Mouse (Mus musculus) heart, embryonic 11.5 days (tissue): Measurements from ENCODE around the gene Kif5c. TPM values are rescaled to one million over a fixed set of nuclear protein-coding genes. Genes with fewer than 3 reads are reported as not detected.

ENCODE experiments used
- ATAC-seq: fragments of 200-750 bp; cut with Nextera tagmentation; replicated peaks from 2 replicates; pipeline ENCODE4 v1.8.0; 2017; ENCODE audit warnings: moderate library complexity; ENCODE audit not compliant: insufficient number of reproducible peaks, low FRiP score, low TSS enrichment
- H3K27ac ChIP-seq: fragments of 300-500 bp; sonication (generic); 2 replicates; pipeline ENCODE4 v1.5.1; 2014; ENCODE audit warnings: mild to moderate bottlenecking, low read depth, low read length
- H3K27me3 ChIP-seq: fragments of 300-500 bp; sonication (generic); 2 replicates; pipeline ENCODE4 v1.6.1; 2014; ENCODE audit warnings: mild to moderate bottlenecking, low read length, mixed read lengths; ENCODE audit not compliant: control insufficient read depth, insufficient read depth
- H3K36me3 ChIP-seq: fragments of 300-500 bp; sonication (generic); 2 replicates; pipeline ENCODE4 v1.6.1; 2014; ENCODE audit warnings: mild to moderate bottlenecking, low read length, moderate library complexity, mixed read lengths; ENCODE audit not compliant: control insufficient read depth, insufficient read depth
- H3K4me1 ChIP-seq: fragments of 300-500 bp; sonication (generic); 2 replicates; pipeline ENCODE4 v1.6.1; 2014; ENCODE audit warnings: low read length; ENCODE audit not compliant: control insufficient read depth, insufficient read depth
- H3K4me2 ChIP-seq: fragments of 300-500 bp; sonication (generic); 2 replicates; pipeline ENCODE4 v1.6.1; 2014; ENCODE audit warnings: mild to moderate bottlenecking, moderate library complexity
- H3K4me3 ChIP-seq: fragments of 300-500 bp; sonication (generic); 2 replicates; pipeline ENCODE4 v1.5.1; 2014; ENCODE audit warnings: low read depth, low read length
- H3K9ac ChIP-seq: fragments of 300-500 bp; sonication (generic); 2 replicates; pipeline ENCODE4 v1.6.1; 2014; ENCODE audit warnings: mild to moderate bottlenecking, low read depth, low read length, moderate library complexity
- H3K9me3 ChIP-seq: fragments of 300-500 bp; sonication (generic); replicated peaks from 2 replicates; pipeline ENCODE4 v1.6.1; 2016; ENCODE audit warnings: low read length; ENCODE audit not compliant: control insufficient read depth
- WGBS: fragments of 180-500 bp; shearing (Covaris S2); extraction: QIAGEN DNeasy Blood & Tissue Kit; methylation state at CpG from one replicate; pipeline ENCODE4 v1.1.7; 2014; ENCODE audit not compliant: insufficient replicate concordance; 5-methylcytosine and 5-hydroxymethylcytosine counted together
- polyA plus RNA-seq: library from polyadenylated mRNA; unstranded; fragments of >200 nt; fragmentation: Nextera tagmentation; extraction: Ambion mirVana; gene quantifications from 2 replicates; pipeline ENCODE4 v1.2.1, GENCODE M21; 2014

The Kif5c gene
- polyA plus RNA-seq, 1 experiment from 2014 or later, result 1.3 TPM

DNA sequence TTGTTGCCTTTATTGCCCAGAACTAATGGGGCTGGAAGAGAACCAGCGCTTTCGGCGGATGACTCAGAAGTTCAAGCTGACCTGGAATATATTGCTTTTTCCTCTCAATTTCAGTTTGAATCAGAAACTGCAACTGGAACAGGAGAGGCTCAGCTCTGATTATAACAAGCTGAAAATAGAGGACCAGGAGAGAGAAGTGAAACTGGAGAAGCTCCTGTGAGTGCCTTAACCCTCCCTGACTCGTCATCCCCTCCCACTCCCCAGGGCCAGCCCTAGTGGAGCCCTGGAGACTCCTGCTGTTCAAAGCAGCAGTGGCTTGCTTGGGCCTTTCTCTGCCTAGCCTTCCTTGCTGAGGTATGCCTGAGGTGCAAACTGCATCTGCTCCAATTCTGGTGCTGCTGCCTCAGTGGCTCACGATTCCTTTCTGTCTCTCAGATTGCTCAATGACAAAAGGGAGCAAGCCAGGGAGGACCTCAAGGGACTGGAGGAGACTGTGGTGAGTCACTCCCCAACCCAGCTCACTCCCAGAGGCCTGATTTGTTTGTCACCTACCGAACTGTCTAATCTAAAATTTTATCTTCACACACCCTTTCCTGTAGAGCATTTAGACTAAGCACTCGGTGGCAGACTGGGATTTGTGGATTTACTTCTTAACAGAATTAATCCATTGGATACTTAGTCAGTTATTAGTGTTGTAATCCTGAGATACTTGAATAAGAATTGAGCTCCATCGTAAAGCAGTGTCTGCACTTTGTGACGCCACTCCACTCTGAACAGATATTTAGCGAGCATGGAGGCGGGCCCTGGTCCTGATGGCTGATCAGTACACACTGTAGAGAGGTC is 125.4 kb downstream of the Kif5c start:
- no peak overlapping the region for H3K9ac ChIP-seq
- no peak overlapping the region for H3K4me3 ChIP-seq
- H3K4me2 ChIP-seq, result no peak overlapping the region
- ATAC-seq, result no peak; the same call in 1 of the 2 replicates
- no peaks in the 10 kb centered on the region for H3K27me3 ChIP-seq
- peaks cover 15% of the 10 kb centered on the region for H3K4me1 ChIP-seq
- WGBS, result 45% methylated on average over 11 of the region's 11 CpGs
- no peaks in the 10 kb centered on the region for H3K9me3 ChIP-seq
- no peak overlapping the region for H3K27ac ChIP-seq
- no peaks in the 10 kb centered on the region for H3K36me3 ChIP-seq

DNA sequence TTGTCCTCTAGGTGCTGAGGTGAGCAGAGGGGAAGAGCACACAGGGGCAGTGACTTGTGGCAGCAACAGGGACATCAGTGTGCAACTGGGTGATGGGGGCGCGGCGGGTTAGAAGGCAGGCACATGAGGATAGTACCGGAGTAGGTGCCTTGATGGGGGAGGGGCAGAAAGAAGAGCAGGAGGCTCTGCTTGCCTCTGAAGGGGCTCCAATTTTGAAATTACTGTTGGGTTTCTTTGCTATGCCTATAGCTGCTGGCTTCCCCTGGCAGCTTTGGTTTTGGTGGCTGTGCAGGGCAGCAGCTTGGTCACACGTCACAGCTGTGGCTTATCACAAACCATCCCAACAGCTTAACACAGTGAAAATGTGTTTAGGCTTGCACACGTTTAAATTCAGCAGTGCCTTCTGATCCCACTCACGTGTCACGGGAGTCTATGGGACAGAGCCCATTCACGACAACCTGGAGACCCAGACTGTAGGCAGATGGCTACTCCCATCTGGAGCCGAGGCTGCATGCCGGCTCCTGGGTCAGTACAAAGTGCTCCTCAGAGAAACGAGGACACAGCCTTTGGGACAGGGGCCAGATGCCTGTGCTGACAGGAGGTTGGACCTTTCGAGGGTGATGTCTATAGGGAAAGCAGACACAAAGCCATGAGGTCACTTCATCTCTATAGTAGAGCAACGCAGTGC is 126.1 kb downstream of the Kif5c start:
- Histone ChIP-seq H3K4me1 (peaks cover 22% of the 10 kb centered on the region), H3K4me2 (0 out of 2 replicates have a peak overlapping the region, but pooled peaks have one; percentile 23), H3K36me3 (no peaks in the 10 kb centered on the region), H3K4me3 (no peak overlapping the region), H3K27ac (no peak overlapping the region), H3K27me3 (no peaks in the 10 kb centered on the region), H3K9me3 (no peaks in the 10 kb centered on the region), H3K9ac (no peak overlapping the region)
- ATAC-seq, result no peak; the same call in 1 of the 2 replicates
- 42% methylated on average over 14 of the region's 14 CpGs for WGBS

DNA sequence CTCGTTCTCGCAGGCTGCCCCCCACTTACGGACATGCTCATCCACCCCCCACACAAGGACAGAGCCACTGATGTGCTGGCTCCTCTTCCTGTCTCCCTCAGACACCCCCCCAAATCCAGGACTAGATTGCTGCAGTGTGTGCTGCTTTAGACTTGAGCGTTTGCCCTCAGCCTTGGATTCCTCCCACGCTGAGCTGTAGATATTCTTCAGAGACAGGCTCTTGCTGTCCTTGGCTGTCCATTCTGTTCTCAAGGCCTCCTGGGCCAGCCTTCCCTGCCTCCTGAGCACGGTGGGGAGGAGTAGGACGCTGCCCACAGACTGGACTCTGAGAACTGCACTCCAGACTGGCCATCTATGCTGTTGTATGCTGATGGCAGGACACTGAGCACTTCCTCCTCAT is 127.8 kb downstream of the Kif5c start:
- Histone ChIP-seq H3K36me3 (no peaks in the 10 kb centered on the region), H3K27me3 (no peaks in the 10 kb centered on the region), H3K9ac (no peak overlapping the region), H3K9me3 (no peaks in the 10 kb centered on the region), H3K4me1 (peaks cover 25% of the 10 kb centered on the region), H3K4me3 (no peak overlapping the region), H3K27ac (no peak overlapping the region), H3K4me2 (no peak overlapping the region)
- WGBS, result 65% methylated on average over 7 of the region's 7 CpGs
- no peak for ATAC-seq

DNA sequence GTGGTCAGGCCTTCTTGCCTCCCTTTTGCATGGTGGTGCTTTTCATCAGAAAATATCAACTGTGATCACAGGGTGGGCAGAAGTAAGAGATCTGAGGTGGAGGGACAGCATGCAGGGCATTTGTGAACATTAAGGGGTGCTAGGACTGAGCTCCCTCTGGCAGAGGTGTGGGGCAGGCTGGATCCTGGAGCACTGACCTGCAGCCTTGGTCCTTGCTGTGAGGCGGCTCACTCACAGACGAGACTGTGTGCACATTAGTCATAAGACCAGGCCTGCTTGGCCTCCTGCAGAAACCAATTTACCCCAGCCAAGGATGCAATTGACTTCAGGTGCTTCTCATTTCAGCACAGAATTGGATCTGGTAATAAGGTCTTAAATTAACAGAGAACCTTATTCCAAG is 128.6 kb downstream of the Kif5c start:
- no peaks in the 10 kb centered on the region for H3K36me3 ChIP-seq
- 85% methylated on average over 2 of the region's 2 CpGs for WGBS
- H3K27ac ChIP-seq, result no peak overlapping the region
- H3K9me3 ChIP-seq, result no peaks in the 10 kb centered on the region
- H3K9ac ChIP-seq, result no peak overlapping the region
- no peak overlapping the region for H3K4me2 ChIP-seq
- no peak for ATAC-seq
- no peak overlapping the region for H3K4me3 ChIP-seq
- no peaks in the 10 kb centered on the region for H3K27me3 ChIP-seq
- peaks cover 25% of the 10 kb centered on the region for H3K4me1 ChIP-seq

DNA sequence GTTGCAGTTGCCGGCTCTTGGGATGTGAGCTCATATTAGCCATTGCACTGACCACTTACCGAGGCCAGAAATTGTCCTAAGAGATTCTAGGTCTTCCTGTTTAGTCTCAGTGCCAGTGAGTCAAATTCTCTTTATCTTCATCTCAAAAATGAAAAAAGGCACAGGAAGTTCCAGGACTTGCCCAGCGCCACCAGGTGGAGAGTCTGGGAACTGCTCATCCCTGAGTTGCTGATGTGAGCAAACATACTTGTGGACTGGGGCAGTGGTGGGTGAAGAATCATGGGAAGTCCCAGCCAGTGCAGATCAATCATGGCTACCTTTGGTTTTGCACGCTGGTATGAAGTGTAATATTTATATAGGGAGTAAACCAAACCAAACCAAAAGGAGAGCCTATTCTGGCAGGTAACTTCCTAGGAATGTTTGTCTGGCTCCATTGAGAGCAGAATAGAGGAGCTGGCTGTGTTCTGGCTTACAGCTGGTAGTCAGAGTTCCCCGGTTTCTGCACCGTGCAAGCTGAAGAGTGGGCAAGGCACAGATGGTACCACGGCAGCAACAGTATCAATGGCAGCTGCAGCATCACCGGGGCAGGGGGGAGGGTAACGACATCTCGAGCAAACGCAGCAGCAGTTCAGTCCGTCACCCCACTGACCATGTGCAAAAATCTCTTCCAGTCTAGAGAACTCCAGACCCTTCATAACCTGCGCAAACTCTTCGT is 129.7 kb downstream of the Kif5c start:
- no peak overlapping the region for H3K4me3 ChIP-seq
- no peak for ATAC-seq
- no peaks in the 10 kb centered on the region for H3K27me3 ChIP-seq
- H3K27ac ChIP-seq, result no peak overlapping the region
- no peaks in the 10 kb centered on the region for H3K36me3 ChIP-seq
- WGBS, result 77% methylated on average over 14 of the region's 14 CpGs
- H3K9ac ChIP-seq, result no peak overlapping the region
- H3K4me1 ChIP-seq, result peaks cover 25% of the 10 kb centered on the region
- no peak overlapping the region for H3K4me2 ChIP-seq
- H3K9me3 ChIP-seq, result no peaks in the 10 kb centered on the region

DNA sequence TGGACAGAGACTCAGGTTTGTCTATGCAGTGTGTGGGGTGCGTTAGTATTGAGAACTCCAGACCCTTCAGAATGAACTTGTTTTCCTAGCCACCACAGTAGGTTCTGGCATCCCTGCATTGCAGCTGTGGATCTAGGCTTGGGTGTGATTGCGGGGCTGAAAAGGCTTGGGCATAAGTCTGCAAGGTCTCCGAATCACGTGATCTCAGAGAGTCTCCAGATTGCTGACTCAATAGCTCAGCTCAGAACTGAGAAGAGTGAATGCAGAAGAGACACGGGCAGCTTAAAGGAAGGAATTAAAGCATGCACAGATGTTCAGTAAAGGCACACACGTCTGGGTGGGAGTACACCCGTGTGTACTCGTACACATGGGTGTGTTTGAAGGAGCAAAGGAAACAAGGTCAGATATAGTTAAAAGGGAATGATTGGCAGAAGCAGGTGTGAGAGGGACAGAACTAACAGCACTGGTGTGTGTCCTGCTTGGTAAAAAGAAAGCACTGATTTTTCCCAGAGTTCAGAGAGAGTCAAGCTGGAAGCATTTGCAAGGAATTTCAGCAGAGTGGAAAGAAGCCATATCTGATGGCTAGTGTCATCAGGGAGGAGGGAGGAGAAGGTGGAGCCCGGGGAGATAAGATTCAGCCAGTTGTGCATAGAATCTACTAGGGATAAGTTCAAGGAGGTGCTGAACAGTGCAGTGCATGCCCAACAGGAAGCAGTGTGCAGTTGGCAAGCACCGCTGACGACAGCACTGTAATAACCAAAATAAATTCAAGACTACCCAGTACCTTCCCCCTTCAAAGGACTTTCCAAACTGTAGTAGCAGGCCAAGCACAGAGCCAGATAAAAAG is 130.9 kb downstream of the Kif5c start:
- no peaks in the 10 kb centered on the region for H3K36me3 ChIP-seq
- H3K27me3 ChIP-seq, result no peaks in the 10 kb centered on the region
- H3K9ac ChIP-seq, result no peak overlapping the region
- peaks cover 17% of the 10 kb centered on the region for H3K4me1 ChIP-seq
- no peak overlapping the region for H3K4me3 ChIP-seq
- H3K27ac ChIP-seq, result peak overlapping the region; percentile 32; the same call in 1 of the 2 replicates
- WGBS, result 47% methylated on average over 11 of the region's 11 CpGs
- no peak; the same call in 1 of the 2 replicates for ATAC-seq
- peak overlapping the region; percentile 2; the same call in 1 of the 2 replicates for H3K4me2 ChIP-seq
- H3K9me3 ChIP-seq, result no peaks in the 10 kb centered on the region

DNA sequence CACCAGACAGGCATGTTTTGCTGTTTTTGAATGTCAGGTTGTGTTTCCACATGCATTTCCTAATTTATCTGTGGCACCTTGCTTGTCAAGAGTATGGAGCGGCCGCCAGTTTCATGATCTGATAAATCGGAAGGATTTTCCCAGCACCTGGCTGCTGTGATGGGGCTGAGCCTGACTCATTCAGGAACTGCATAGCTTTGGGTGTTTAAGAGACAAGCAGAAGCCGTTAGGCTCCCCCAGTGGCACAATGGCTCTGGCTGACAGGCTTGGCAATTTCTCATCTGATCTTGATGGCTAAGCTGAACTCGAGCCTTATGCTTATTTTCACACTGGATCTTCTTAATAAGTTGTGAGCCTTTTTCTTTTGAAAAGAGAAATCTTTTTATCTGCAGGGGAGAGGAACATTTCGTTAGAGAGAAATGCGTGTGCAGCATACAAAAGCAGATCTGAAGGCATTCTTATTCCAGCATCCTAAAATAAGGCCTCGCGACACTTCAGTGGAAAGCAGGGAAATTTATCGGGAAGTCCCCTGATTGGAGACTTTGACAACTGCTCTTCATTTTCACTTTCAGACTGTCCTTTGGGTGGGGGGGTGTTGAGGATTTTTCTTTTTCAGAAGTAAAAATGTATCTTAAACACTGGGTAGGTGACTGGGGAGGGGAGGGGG is 132.6 kb downstream of the Kif5c start:
- Histone ChIP-seq H3K4me2 (no peak overlapping the region), H3K27me3 (no peaks in the 10 kb centered on the region), H3K9me3 (no peaks in the 10 kb centered on the region), H3K9ac (no peak overlapping the region), H3K36me3 (no peaks in the 10 kb centered on the region), H3K4me1 (peaks cover 10% of the 10 kb centered on the region; the same call in 1 of the 2 replicates), H3K27ac (no peak overlapping the region), H3K4me3 (no peak overlapping the region)
- 74% methylated on average over 10 of the region's 10 CpGs for WGBS
- no peak for ATAC-seq
